Mouse (Mus musculus) gastrocnemius, postnatal 10 days (tissue): Measurements from ENCODE around the gene Gm28047. TPM values are rescaled to one million over a fixed set of nuclear protein-coding genes. Genes with fewer than 3 reads are reported as not detected.
"Not testable (repeated sequence)": the region's sequence is repeated elsewhere in the genome, so short reads cannot be mapped to it uniquely, and the experiment has no call there.

ENCODE experiments used
- DNase-seq: peaks from one replicate; pipeline ENCODE4 v3.0.0; 2021; ENCODE audit warnings: mixed read lengths
- total RNA-seq, 2 experiments: library from RNA; stranded (reverse); gene quantifications; 2 replicates each; pipeline ENCODE4 v1.2.3; 2021

Gm28047 gene
- total RNA-seq, 2 experiments from 2014 or later: 0.56 TPM; not detected in 1

DNA sequence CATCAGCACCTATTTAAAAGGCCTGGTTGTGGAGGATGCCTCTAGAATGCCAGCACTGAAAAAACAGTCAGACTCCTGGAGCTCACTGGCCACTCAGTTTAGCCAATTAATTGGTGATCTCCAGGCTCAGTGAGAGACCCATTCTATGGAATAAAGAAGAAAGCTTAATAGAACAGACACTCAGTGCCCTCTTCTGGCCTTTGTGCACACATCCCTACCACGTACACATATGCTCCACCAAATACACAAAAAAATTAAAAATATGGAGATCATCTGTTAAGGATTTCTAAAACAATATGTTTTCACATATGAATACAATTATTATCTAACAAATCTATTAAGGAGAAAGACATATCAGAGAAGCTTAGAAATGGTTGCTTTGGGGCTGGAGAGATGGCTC is 4.1 kb downstream of the Gm28047 start:
- DNase-seq: no peak

GRCm38 (mm10) chr15:102619486-102619885 is 5.4 kb downstream of the Gm28047 start:
- DNase-seq: no peak

- no peak for DNase-seq
Observed at GRCm38 (mm10) chr15:102617654-102618053, 7.2 kb downstream of the Gm28047 start.

DNA sequence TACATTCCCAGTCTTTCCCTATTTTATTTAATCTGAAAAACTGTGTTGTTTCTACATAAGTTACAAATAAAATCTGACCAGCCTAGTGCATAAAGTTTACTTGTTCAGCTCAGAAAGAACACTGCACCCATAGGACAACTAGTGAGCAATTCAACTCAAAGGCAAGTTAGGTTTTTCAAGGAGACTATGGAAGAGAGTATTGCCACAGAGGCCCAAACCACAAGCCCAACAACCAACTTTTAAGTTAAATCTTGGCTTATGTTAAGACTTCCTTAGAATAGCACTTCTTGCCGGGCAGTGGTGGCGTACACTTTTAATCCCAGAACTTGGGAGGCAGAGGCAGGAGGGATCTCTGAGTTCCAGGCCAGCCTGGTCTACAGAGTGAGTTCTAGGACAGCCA is 8.7 kb downstream of the Gm28047 start:
- no peak for DNase-seq

GRCm38 (mm10) chr15:102614224-102614623 is 10.6 kb downstream of the Gm28047 start:
- DNase-seq: no peak

GRCm38 (mm10) chr15:102612966-102613365 is 11.9 kb downstream of the Gm28047 start:
- DNase-seq: no peak

GRCm38 (mm10) chr15:102608586-102608985 is 16.3 kb downstream of the Gm28047 start:
- DNase-seq: not testable (repeated sequence)

DNA sequence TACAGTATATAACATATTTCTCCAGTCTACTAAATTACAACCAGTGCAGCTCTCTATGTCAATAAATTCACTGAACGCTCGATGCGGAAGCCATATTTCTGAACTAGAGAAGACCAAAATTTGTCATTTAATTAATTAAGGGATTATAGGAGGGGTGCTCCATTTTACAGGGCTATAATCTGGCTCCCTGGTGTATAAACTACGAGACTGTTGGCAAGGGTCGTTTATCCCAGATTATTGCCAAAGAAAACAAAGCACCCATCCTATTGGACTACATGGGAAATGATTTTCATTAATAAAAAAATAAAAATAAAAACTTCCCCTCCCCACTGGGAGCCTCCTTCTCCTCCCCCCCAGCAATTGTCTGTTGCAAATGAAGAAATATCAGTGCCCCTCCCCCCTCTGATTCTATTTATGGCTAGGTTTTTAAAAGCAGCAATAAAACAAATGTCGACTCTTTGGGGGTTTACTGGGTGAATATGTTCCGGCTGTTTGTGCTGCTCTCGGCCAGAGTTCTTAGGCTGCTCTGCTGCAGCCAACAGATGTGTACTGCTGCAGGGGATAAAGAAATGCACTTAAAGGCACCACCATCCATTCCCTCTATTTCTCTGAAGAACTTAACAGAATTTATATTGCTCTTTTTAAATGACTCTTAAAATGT is 30.7 kb downstream of the Gm28047 start:
- no peak for DNase-seq

DNA sequence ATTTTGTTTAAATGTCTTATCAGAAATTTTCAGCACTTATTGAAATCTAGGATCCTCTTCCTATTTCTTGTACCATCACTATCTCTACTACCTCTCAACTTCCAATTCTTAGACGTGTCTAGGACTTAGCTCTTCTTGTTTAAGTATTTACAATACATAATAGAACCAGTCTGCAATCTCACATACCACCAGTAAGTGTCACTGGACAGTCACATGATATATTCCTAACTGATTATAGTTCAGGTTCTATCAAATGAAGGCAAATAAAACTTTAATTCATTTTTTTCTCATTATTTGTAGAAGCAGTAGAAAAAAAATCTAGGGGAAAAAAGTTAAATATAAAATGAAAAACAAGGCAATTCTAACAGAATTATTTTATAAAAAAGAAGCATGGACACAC is 32.2 kb downstream of the Gm28047 start:
- no peak for DNase-seq

DNA sequence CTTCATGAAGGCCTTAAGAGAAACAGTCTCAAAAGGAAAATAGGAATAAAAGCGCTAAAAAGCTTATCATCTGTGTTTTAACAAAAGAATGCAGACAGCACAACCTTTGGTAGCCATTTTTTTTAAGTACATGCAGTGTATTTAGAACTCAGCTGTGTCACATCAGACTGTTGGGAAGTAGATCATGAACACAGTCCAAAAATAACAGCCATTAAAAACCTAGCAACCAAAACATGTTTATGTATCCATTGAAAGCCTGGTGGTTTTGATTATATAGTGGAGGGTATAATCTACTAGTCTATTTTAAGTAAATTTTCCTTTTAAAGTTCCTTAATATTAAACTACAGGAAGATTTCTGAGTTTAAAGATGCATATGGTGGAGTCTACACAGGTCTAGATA is 34.3 kb downstream of the Gm28047 start:
- no peak for DNase-seq

GRCm38 (mm10) chr15:102589826-102590225 is 35.0 kb downstream of the Gm28047 start:
- no peak for DNase-seq

GRCm38 (mm10) chr15:102585501-102585900 is 39.4 kb downstream of the Gm28047 start:
- no peak for DNase-seq

DNA sequence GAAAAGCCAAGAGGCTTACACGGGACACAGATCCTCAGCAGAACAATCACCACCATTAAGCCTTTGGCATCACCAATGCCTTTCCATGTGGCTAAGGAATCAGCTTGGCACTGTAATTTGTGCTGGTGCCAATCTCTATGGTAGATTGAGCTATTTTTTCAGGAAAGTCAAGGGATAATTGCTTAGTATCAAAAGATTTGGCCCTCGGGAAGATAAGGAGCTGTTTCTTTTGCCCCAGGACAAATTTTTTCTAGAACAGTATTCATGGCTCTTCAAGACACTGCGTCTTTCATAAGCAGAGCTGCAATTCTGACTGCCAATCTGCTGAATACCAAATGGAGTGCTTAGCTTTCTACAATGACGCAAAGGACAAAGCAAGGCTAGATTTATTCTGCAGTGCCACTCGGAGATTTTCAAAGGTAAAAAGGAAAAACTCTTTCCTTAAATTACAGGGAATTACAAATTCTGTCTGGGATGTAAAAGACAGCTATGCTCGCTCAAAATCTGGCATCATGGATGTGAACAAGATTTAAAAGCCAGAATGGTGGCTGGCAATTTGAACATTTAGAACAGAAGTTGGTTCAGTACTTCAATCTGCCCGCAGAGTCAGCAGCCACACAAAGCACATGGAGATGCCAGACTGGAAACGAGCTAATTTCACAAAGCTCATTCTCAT is 41.0 kb downstream of the Gm28047 start:
- DNase-seq: no peak

DNA sequence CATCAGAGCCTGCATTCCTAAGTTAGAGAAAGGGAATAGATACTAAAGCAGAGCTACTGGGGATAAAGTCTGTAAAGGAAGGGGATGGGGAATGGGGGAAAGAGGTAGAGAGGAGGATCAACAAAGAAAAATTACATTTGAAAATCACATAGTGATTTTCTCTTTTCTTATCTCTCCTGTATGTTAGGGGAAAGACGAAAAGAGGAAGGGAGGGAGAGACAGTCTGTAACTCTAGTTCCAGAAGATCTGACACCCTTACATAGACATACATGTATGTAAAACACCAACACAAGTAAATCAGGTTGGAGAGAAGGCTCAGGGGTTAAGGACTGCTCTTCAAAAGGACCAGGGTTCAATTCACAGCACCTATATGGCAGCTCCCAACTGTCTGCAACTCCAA is 43.7 kb downstream of the Gm28047 start:
- DNase-seq: no peak

GRCm38 (mm10) chr15:102578351-102578750 is 46.5 kb downstream of the Gm28047 start:
- DNase-seq: no peak

GRCm38 (mm10) chr15:102576972-102577371 is 47.9 kb downstream of the Gm28047 start:
- no peak for DNase-seq

DNA sequence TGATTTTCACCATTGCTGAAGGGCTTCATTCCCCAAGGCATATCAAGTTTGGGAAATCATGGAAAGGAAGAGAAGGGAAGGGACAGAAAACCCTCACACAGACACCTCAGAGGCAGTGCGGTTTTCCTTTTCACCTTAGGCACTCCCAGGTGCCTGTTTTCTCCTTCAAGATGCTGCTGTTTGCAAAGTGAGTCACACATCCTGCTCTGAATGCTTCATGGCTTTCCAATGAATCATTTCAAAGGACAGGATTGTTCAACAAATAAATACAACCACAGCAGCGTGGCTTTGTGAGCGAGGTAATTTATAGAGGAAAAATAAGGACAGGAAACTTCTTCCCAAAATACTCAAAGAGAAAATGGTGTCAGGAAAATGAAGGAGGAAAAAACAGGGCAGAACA is 52.8 kb downstream of the Gm28047 start:
- DNase-seq: no peak

DNA sequence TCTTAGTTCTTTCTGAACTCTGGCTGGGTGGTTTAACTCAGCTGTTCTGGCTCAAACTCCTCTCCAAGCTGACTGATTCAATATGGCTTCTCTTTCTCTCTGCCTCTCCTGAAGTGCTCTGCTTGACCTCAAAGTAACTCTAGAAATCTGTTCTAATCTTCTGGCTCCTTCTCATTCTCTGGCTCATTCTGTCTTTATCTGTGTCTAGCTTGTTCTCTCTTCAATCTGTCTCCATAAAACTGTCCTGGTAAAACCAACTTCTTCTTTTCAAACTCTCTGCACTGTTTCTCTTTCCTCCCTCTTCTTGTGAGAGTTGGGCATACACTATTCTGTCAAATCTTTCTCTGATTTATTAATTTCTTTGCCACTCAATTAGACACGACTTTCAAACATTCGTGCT is 57.0 kb downstream of the Gm28047 start:
- no peak for DNase-seq

DNA sequence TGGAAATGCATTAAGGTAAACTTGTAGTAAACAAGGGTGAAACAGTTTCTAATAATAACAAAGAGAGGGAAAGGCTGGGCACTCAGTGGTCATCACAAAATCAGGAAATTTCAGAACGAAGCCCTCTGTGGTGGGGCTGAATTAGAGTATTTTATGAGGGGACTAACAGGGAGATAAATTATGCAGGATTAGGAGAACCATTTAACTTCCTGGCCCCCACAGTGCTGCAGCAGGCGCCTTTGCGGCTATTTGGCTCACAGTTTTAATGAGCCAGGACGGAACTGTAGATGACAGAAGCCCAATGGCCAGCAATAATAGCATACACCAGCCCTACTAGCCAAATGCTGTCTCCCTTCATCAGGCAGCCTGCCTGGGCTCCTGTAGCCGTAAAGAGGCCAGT is 61.2 kb downstream of the Gm28047 start:
- no peak for DNase-seq

- DNase-seq: no peak
Observed at GRCm38 (mm10) chr15:102563061-102563460, 61.8 kb downstream of the Gm28047 start.

GRCm38 (mm10) chr15:102562491-102562890 is 62.4 kb downstream of the Gm28047 start:
- no peak for DNase-seq

GRCm38 (mm10) chr15:102557580-102557979 is 67.3 kb downstream of the Gm28047 start:
- no peak for DNase-seq

- DNase-seq: no peak
Observed at GRCm38 (mm10) chr15:102555581-102555980, 69.3 kb downstream of the Gm28047 start.

DNA sequence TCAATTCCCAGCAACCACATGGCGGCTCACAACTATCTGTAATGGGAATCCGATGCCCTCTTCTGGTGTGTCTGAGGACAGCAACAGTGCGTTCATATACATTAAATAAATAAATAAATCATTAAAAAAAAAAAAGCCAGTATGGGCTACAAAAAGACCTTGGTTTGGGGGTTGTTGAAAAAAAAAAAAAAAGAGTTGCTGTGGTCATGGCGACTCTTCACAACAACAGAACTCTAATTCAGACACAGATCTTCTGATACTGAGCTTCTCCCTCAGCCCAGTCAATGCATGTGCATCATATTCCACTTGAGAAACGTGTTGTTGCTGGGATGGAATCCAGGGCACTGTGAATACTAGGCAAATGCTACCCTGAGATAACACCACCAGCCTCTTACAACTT is 72.3 kb downstream of the Gm28047 start:
- no peak for DNase-seq
